Mouse (Mus musculus) liver, embryonic 14.5 days (tissue): Measurements from ENCODE around the gene Ube3c. TPM values are rescaled to one million over a fixed set of nuclear protein-coding genes. Genes with fewer than 3 reads are reported as not detected.
"Not testable (repeated sequence)": the region's sequence is repeated elsewhere in the genome, so short reads cannot be mapped to it uniquely, and the experiment has no call there.

ENCODE experiments used
- ATAC-seq: fragments of 200-750 bp; cut with Nextera tagmentation; 2 replicates; pipeline ENCODE4 v1.8.0; 2017; ENCODE audit warnings: moderate number of reproducible peaks, mild to moderate bottlenecking, moderate library complexity; ENCODE audit not compliant: insufficient read depth
- DNase-seq, 3 experiments: peaks; one replicate each; pipeline ENCODE4 v3.0.0-alpha.2; 2012 to 2013; ENCODE audit warnings: low read depth in 3 of 3, low spot score in 3 of 3
- H3K27ac ChIP-seq: fragments of 300-500 bp; sonication (generic); 2 replicates; pipeline ENCODE4 v1.5.1; 2014; ENCODE audit warnings: moderate library complexity, mild to moderate bottlenecking, control low read depth, inconsistent platforms
- H3K27me3 ChIP-seq: fragments of 300-500 bp; sonication (generic); 2 replicates; pipeline ENCODE4 v1.6.1; 2014; ENCODE audit warnings: mild to moderate bottlenecking, low read length, moderate library complexity; ENCODE audit not compliant: control insufficient read depth, insufficient read depth
- H3K36me3 ChIP-seq: fragments of 300-500 bp; sonication (generic); replicated peaks from 2 replicates; pipeline ENCODE4 v1.6.1; 2014; ENCODE audit warnings: low read depth; ENCODE audit not compliant: control insufficient read depth, insufficient read depth
- H3K4me1 ChIP-seq, 2 experiments: fragments of 200-500 bp in 1 of 2; fragments of 300-500 bp in 1 of 2; sonication (generic) in 1 of 2; replicated peaks; 2 replicates each; pipeline ENCODE4 v1.6.1; 2012 to 2014; ENCODE audit warnings: antibody characterized with exemption in 1 of 2, inconsistent platforms in 1 of 2, low read length in 1 of 2; ENCODE audit not compliant: control insufficient read depth in 2 of 2, insufficient read depth in 2 of 2
- H3K4me2 ChIP-seq: fragments of 300-500 bp; sonication (generic); 2 replicates; pipeline ENCODE4 v1.6.1; 2014; ENCODE audit warnings: low read depth, mild to moderate bottlenecking, control low read depth, moderate library complexity
- H3K4me3 ChIP-seq, 2 experiments: fragments of 200-500 bp in 1 of 2; fragments of 300-500 bp in 1 of 2; sonication (generic) in 1 of 2; 2 replicates each; pipeline ENCODE4 v1.5.1; 2012 to 2014; ENCODE audit warnings: low read depth in 2 of 2, low read length in 2 of 2, mild to moderate bottlenecking in 2 of 2, control low read depth in 1 of 2, inconsistent platforms in 1 of 2, moderate library complexity in 1 of 2; ENCODE audit not compliant: insufficient read depth in 1 of 2
- H3K9ac ChIP-seq: fragments of 300-500 bp; sonication (generic); replicated peaks from 2 replicates; pipeline ENCODE4 v1.6.1; 2014; ENCODE audit warnings: mild to moderate bottlenecking, control low read depth, moderate library complexity
- H3K9me3 ChIP-seq: fragments of 300-500 bp; sonication (generic); 2 replicates; pipeline ENCODE4 v1.6.1; 2016; ENCODE audit warnings: low read length, mixed read lengths; ENCODE audit not compliant: control insufficient read depth
- CTCF ChIP-seq: IDR thresholded peaks from 2 replicates; pipeline ENCODE4 v1.5.1; 2016; ENCODE audit warnings: antibody characterized with exemption, low read depth, control low read depth
- EP300 ChIP-seq: IDR thresholded peaks from 2 replicates; pipeline ENCODE4 v1.6.1; 2016; ENCODE audit warnings: antibody characterized with exemption, low read depth
- WGBS: fragments of 180-500 bp; shearing (Covaris S2); extraction: QIAGEN DNeasy Blood & Tissue Kit; methylation state at CpG from one replicate; pipeline ENCODE4 v1.1.7; 2014; ENCODE audit not compliant: insufficient replicate concordance; 5-methylcytosine and 5-hydroxymethylcytosine counted together
- polyA plus RNA-seq, 2 experiments: library from polyadenylated mRNA; depleted of rRNA in 1 of 2; stranded (reverse) in 1 of 2; unstranded in 1 of 2; fragments of >200 nt; fragmentation: Nextera tagmentation in 1 of 2; extraction: Ambion mirVana in 1 of 2; gene quantifications; 2 replicates each; pipeline versions ENCODE4 v1.2.1 to v1.2.3; 2012 to 2014

The Ube3c gene
- polyA plus RNA-seq, 2 experiments: 7.8 to 14.3 TPM

GRCm38 (mm10) chr5:29641124-29641884, 72.3 kb downstream of the Ube3c start:
- Histone ChIP-seq H3K9me3 (no peaks in the 10 kb centered on the region), H3K4me3 (no peak overlapping the region), H3K36me3 (peaks cover 18% of the 10 kb centered on the region), H3K27me3 (no peaks in the 10 kb centered on the region), H3K4me2 (no peak overlapping the region), H3K4me1 (peaks cover 4% of the 10 kb centered on the region in 2 experiments), H3K9ac (no peak overlapping the region), H3K27ac (no peak overlapping the region)
- ATAC-seq (no peak), DNase-seq (no peak)
- 61% methylated on average over 7 of the region's 7 CpGs for WGBS
- no peak for TF ChIP-seq CTCF
- TF ChIP-seq EP300: no peak

GRCm38 (mm10) chr5:29651696-29652095, 82.7 kb downstream of the Ube3c start:
- no peak overlapping the region for H3K9ac ChIP-seq

GRCm38 (mm10) chr5:29657590-29658339, 88.7 kb downstream of the Ube3c start:
- no peak for TF ChIP-seq EP300
- 62% methylated on average over 3 of the region's 3 CpGs for WGBS

More at GRCm38 (mm10) chr5:29651696-29652095, 82.7 kb downstream of the Ube3c start:
- no peak overlapping the region for H3K4me3 ChIP-seq
- no peak for TF ChIP-seq CTCF
- no peak for TF ChIP-seq EP300
- H3K9me3 ChIP-seq: no peaks in the 10 kb centered on the region
- peaks cover 11% of the 10 kb centered on the region for H3K36me3 ChIP-seq
- H3K4me2 ChIP-seq: no peak overlapping the region
- no peaks in the 10 kb centered on the region for H3K4me1 ChIP-seq
- no peak for ATAC-seq
- no peak overlapping the region for H3K27ac ChIP-seq
- no peaks in the 10 kb centered on the region for H3K27me3 ChIP-seq
- no peak for DNase-seq

DNA sequence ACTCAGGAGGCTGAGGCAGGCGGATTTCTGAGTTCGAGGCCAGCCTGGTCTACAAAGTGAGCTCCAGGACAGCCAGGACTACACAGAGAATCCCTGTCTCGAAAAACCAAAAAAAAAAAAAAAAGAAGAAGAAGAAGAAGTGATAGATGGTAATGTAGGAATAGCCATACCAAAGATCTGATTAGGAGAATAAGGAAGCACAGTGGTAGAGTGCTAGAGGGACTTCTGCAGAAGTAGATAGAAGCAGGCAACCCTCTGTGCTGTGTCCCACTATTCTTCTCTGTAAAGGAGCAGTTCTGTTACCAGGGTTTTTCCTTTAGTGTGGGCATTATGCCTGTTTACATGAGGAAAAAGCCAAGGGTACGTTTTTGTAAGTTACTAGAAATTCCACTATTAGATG, 92.2 kb downstream of the Ube3c start:
- not testable (repeated sequence) for H3K4me3 ChIP-seq, H3K4me2 ChIP-seq, ATAC-seq, H3K27ac ChIP-seq, H3K9me3 ChIP-seq, H3K9ac ChIP-seq, H3K27me3 ChIP-seq, H3K4me1 ChIP-seq, DNase-seq
- H3K36me3 ChIP-seq: peaks cover 20% of the 10 kb centered on the region
- 80% methylated on average over 4 of the region's 4 CpGs for WGBS

More at GRCm38 (mm10) chr5:29657590-29658339, 88.7 kb downstream of the Ube3c start:
- Histone ChIP-seq H3K4me2 (no peak overlapping the region), H3K27ac (no peak overlapping the region), H3K9ac (no peak overlapping the region), H3K27me3 (no peaks in the 10 kb centered on the region), H3K4me1 (no peaks in the 10 kb centered on the region), H3K9me3 (no peaks in the 10 kb centered on the region), H3K36me3 (peaks cover 7% of the 10 kb centered on the region), H3K4me3 (no peak overlapping the region)
- no peak for ATAC-seq
- no peak for DNase-seq

DNA sequence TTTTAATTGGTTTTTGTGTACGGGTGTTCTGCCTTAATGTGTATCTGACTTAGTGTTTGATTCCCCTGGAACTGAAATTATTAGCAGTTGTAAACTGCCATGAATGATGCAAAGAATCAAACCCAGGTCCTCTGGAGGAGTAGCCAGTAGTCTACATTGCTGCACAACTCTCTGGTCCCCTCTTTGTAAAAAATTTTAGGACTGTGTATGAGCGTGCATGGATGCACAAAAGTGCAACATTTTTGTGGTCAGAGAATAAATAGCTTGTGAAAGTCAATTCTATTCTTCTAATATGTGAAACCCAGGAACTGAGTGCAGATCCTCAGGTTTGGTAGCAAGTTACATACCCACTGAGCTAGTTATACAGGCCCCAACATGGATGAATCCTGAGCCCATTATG, 96.3 kb downstream of the Ube3c start:
- ATAC-seq: no peak
- Histone ChIP-seq H3K27me3 (no peaks in the 10 kb centered on the region), H3K9me3 (no peaks in the 10 kb centered on the region), H3K27ac (no peak overlapping the region), H3K4me1 (no peaks in the 10 kb centered on the region), H3K36me3 (peaks cover 21% of the 10 kb centered on the region), H3K4me3 (no peak overlapping the region), H3K4me2 (no peak overlapping the region), H3K9ac (no peak overlapping the region)
- TF ChIP-seq CTCF (no peak), EP300 (no peak)
- WGBS: 76% methylated on average over 2 of the region's 2 CpGs
- DNase-seq: no peak
